Mouse (Mus musculus) lung, postnatal 0 days (tissue): ENCODE results near the gene Zmym5.

Experiments used
- CTCF ChIP-seq: IDR thresholded peaks from 2 replicates; pipeline ENCODE4 v1.5.1; 2016; ENCODE audit warnings: antibody characterized with exemption, mild to moderate bottlenecking
- EP300 ChIP-seq: IDR thresholded peaks from 2 replicates; pipeline ENCODE4 v1.6.1; 2016; ENCODE audit warnings: antibody characterized with exemption, mild to moderate bottlenecking, control low read depth

GRCm38 (mm10) chr14:56830491-56831045 is 19.1 kb upstream of the Zmym5 start:
- TF ChIP-seq CTCF, result no peak
- TF ChIP-seq EP300, result no peak
